Mouse (Mus musculus) neural tube, embryonic 11.5 days (tissue): ENCODE data around the gene Arhgef39. TPM values are rescaled to one million over a fixed set of nuclear protein-coding genes. Genes with fewer than 3 reads are reported as not detected.

Experiments
- ATAC-seq: fragments of 200-750 bp; cut with Nextera tagmentation; 2 replicates; pipeline ENCODE4 v1.8.0; 2017; ENCODE audit warnings: moderate number of reproducible peaks, mild to moderate bottlenecking, moderate TSS enrichment, moderate library complexity; ENCODE audit not compliant: insufficient read depth, low FRiP score, low TSS enrichment
- DNase-seq: peaks from one replicate; pipeline ENCODE4 v3.0.0-alpha.2; 2015; ENCODE audit warnings: low spot score
- H3K27ac ChIP-seq: fragments of 300-500 bp; sonication (generic); 2 replicates; pipeline ENCODE4 v1.5.1; 2014; ENCODE audit warnings: low read depth, mild to moderate bottlenecking, low read length
- H3K27me3 ChIP-seq: fragments of 300-500 bp; sonication (generic); 2 replicates; pipeline ENCODE4 v1.6.1; 2014; ENCODE audit warnings: mild to moderate bottlenecking, low read length, mixed read lengths; ENCODE audit not compliant: control insufficient read depth, insufficient read depth
- H3K36me3 ChIP-seq: fragments of 300-500 bp; sonication (generic); 2 replicates; pipeline ENCODE4 v1.6.1; 2014; ENCODE audit warnings: mild to moderate bottlenecking, low read length, moderate library complexity, mixed read lengths; ENCODE audit not compliant: control insufficient read depth, insufficient read depth
- H3K4me1 ChIP-seq: fragments of 300-500 bp; sonication (generic); 2 replicates; pipeline ENCODE4 v1.6.1; 2014; ENCODE audit warnings: low read length, mixed read lengths; ENCODE audit not compliant: control insufficient read depth, insufficient read depth
- H3K4me2 ChIP-seq: fragments of 300-500 bp; sonication (generic); 2 replicates; pipeline ENCODE4 v1.6.1; 2014; ENCODE audit warnings: low read depth, mild to moderate bottlenecking, moderate library complexity
- H3K4me3 ChIP-seq: fragments of 300-500 bp; sonication (generic); 2 replicates; pipeline ENCODE4 v1.5.1; 2014; ENCODE audit warnings: low read depth, low read length
- H3K9ac ChIP-seq: fragments of 300-500 bp; sonication (generic); 2 replicates; pipeline ENCODE4 v1.6.1; 2014; ENCODE audit warnings: mild to moderate bottlenecking, low read length
- H3K9me3 ChIP-seq: fragments of 300-500 bp; sonication (generic); 2 replicates; pipeline ENCODE4 v1.6.1; 2016; ENCODE audit warnings: low read length; ENCODE audit not compliant: control insufficient read depth
- WGBS: fragments of 180-500 bp; shearing (Covaris S2); extraction: QIAGEN DNeasy Blood & Tissue Kit; methylation state at CpG from one replicate; pipeline ENCODE4 v1.1.7; 2014; 5-methylcytosine and 5-hydroxymethylcytosine counted together
- polyA plus RNA-seq: library from polyadenylated mRNA; unstranded; fragments of >200 nt; fragmentation: Nextera tagmentation; extraction: Ambion mirVana; gene quantifications from 2 replicates; pipeline ENCODE4 v1.2.1, GENCODE M21; 2014

Gene Arhgef39
- polyA plus RNA-seq, 1 experiment from 2014 or later, result 36.7 TPM

- Histone ChIP-seq H3K4me2 (no peak overlapping the region), H3K27me3 (peaks cover 8% of the 10 kb centered on the region), H3K4me3 (no peak overlapping the region), H3K9ac (no peak overlapping the region), H3K36me3 (no peaks in the 10 kb centered on the region), H3K27ac (no peak overlapping the region), H3K9me3 (no peaks in the 10 kb centered on the region), H3K4me1 (peaks cover 9% of the 10 kb centered on the region)
- 87% methylated on average over 6 of the region's 6 CpGs for WGBS
- DNase-seq (no peak), ATAC-seq (no peak)
Observed at GRCm38 (mm10) chr4:43503506-43503905, 4.0 kb upstream of the Arhgef39 start.

DNA sequence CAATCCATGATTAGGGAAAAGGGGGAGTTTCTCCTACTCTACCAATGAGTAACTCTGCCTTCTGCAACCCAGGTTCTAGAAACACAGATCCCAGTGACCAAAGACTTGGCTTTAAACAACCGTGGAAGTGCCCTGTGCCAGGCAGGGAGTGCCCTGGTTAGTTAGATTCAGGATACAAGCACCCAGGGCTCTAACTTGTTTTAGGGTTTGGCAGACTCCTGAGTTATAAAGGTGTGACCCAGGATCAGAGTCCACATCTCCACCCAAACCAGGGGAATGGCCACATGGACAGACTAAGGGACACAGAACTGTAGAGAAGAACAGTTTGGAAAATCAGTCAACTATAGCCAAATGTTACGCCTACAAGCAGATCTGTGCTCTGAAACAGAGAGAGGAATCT, 3.5 kb upstream of the Arhgef39 start:
- no peak overlapping the region for H3K9ac ChIP-seq
- H3K27me3 ChIP-seq, result peaks cover 8% of the 10 kb centered on the region; the same call in 1 of the 2 replicates
- DNase-seq (no peak), ATAC-seq (no peak)
- WGBS, result 76% methylated on average over 2 of the region's 2 CpGs
- no peaks in the 10 kb centered on the region for H3K9me3 ChIP-seq
- no peaks in the 10 kb centered on the region for H3K36me3 ChIP-seq
- no peak overlapping the region for H3K27ac ChIP-seq
- H3K4me1 ChIP-seq, result peaks cover 9% of the 10 kb centered on the region
- no peak overlapping the region for H3K4me2 ChIP-seq
- no peak overlapping the region for H3K4me3 ChIP-seq

DNA sequence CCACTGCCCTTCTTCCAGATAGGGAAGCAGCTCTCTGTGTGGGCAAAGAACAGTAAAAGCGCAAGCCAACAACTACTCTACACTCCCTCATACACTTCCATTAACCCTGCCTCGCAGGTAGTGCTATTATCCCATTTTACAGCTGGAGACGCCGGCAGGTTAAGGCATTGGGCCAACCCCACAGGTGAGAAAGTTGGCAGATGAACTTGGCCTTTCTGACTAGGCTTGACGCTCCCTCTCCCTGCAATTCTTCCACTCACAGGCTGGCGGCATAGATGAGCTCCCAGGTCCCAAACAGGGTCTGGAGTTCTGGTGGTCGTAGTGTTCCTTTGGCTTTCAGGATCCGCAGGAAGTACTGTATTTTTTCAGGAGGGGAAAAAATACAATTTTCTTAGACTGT, 512 bp downstream of the Arhgef39 start:
- H3K4me2 ChIP-seq, result peak overlapping the region; percentile 78
- peak; percentile 68 for DNase-seq
- peak overlapping the region; percentile 71 for H3K9ac ChIP-seq
- no peaks in the 10 kb centered on the region for H3K9me3 ChIP-seq
- no peaks in the 10 kb centered on the region for H3K27me3 ChIP-seq
- H3K36me3 ChIP-seq, result no peaks in the 10 kb centered on the region
- ATAC-seq, result no peak
- H3K27ac ChIP-seq, result no peak overlapping the region
- peaks cover 15% of the 10 kb centered on the region for H3K4me1 ChIP-seq
- H3K4me3 ChIP-seq, result peak overlapping the region; percentile 67
- 12% methylated on average over 8 of the region's 8 CpGs for WGBS

- no peak for ATAC-seq
- peaks cover 18% of the 10 kb centered on the region for H3K4me1 ChIP-seq
- peak overlapping the region; percentile 67 for H3K4me3 ChIP-seq
- H3K9me3 ChIP-seq, result no peaks in the 10 kb centered on the region
- WGBS, result 74% methylated on average over 4 of the region's 4 CpGs
- H3K36me3 ChIP-seq, result no peaks in the 10 kb centered on the region
- no peaks in the 10 kb centered on the region for H3K27me3 ChIP-seq
- H3K27ac ChIP-seq, result no peak overlapping the region
- H3K4me2 ChIP-seq, result peak overlapping the region; percentile 78
- H3K9ac ChIP-seq, result no peak overlapping the region
- no peak for DNase-seq
Observed at GRCm38 (mm10) chr4:43497946-43498345, 1.5 kb downstream of the Arhgef39 start.

GRCm38 (mm10) chr4:43497405-43497804, 2.1 kb downstream of the Arhgef39 start:
- Histone ChIP-seq H3K4me3 (no peak overlapping the region), H3K27me3 (no peaks in the 10 kb centered on the region), H3K36me3 (no peaks in the 10 kb centered on the region), H3K9me3 (no peaks in the 10 kb centered on the region), H3K4me2 (no peak overlapping the region), H3K4me1 (peaks cover 18% of the 10 kb centered on the region), H3K27ac (no peak overlapping the region), H3K9ac (no peak overlapping the region)
- DNase-seq (no peak), ATAC-seq (no peak)
- 97% methylated on average over 8 of the region's 8 CpGs for WGBS

- H3K4me3 ChIP-seq, result no peak overlapping the region
- WGBS, result 72% methylated on average over 6 of the region's 6 CpGs
- H3K27me3 ChIP-seq, result no peaks in the 10 kb centered on the region
- H3K27ac ChIP-seq, result no peak overlapping the region
- no peak overlapping the region for H3K9ac ChIP-seq
- ATAC-seq (no peak), DNase-seq (no peak)
- H3K4me2 ChIP-seq, result no peak overlapping the region
- no peaks in the 10 kb centered on the region for H3K9me3 ChIP-seq
- H3K36me3 ChIP-seq, result no peaks in the 10 kb centered on the region
- peaks cover 18% of the 10 kb centered on the region for H3K4me1 ChIP-seq
Observed at GRCm38 (mm10) chr4:43496587-43496986, 2.9 kb downstream of the Arhgef39 start.

DNA sequence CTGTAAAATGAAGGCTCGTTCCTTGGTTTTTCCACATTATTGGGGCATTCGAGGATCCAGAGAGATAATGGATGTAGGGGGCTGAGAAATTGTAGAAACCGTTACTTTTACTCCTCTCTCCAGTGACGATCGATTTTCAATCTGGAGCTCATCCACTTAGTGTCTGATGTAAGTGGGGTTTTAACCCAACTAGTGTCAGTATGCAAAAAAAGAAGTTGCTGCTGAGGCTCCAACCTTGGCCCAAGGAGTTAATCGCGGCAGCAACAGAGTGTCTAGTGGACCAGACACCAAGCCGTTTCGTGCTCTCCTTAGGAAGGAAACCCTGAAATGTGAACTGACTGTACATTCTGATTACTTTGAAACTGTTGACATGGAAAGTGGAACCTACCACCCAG, 5.7 kb downstream of the Arhgef39 start:
- H3K27ac ChIP-seq, result peak overlapping the region; percentile 81; the same call in 1 of the 2 replicates
- no peaks in the 10 kb centered on the region for H3K27me3 ChIP-seq
- no peaks in the 10 kb centered on the region for H3K36me3 ChIP-seq
- H3K4me2 ChIP-seq, result peak overlapping the region; percentile 71
- ATAC-seq (no peak), DNase-seq (no peak)
- 13% methylated on average over 9 of the region's 9 CpGs for WGBS
- H3K9ac ChIP-seq, result peak overlapping the region; percentile 78
- H3K4me1 ChIP-seq, result peaks cover 16% of the 10 kb centered on the region
- H3K4me3 ChIP-seq, result peak overlapping the region; percentile 77
- no peaks in the 10 kb centered on the region for H3K9me3 ChIP-seq

DNA sequence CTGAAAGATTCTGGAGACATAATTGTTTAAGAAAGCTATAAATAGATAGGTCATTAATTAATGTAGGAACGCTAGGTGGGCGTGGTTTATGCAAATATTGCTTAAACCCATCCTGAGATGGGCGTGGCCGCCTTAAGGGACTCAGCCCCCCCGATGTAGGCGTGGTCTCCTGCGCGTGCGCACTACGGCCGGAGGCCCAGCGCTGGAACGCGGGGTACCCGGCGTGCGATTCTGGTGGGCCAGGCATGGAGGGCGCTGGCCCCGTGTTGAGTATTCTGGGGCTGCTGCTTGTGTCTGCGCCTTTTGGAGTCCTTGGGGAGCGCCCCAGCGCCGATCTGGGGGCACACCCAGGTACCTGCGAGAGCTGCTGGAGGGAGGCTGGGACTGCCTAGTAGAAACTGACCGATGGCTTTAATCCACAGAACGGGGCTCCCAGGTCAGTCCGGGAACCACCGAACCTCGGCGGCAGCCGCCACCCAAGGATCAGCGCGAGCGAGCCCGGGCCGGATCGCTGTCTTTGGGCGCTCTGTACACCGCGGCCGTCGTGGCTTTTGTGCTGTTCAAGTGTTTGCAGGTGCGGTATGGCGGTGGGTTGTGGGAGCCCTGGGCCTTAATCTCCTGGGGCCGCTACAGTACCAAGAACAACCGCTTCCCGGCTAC, 6.2 kb downstream of the Arhgef39 start:
- peak overlapping the region; percentile 71 for H3K4me2 ChIP-seq
- peaks cover 11% of the 10 kb centered on the region for H3K4me1 ChIP-seq
- DNase-seq, result peak; percentile 98
- peak overlapping the region; percentile 77 for H3K4me3 ChIP-seq
- H3K36me3 ChIP-seq, result no peaks in the 10 kb centered on the region
- WGBS, result under 1% methylated on average over 47 of the region's 47 CpGs
- peak; percentile 87 for ATAC-seq
- H3K27me3 ChIP-seq, result no peaks in the 10 kb centered on the region
- H3K27ac ChIP-seq, result peak overlapping the region; percentile 81
- H3K9me3 ChIP-seq, result no peaks in the 10 kb centered on the region
- peak overlapping the region; percentile 78 for H3K9ac ChIP-seq

GRCm38 (mm10) chr4:43492821-43493185, 6.7 kb downstream of the Arhgef39 start, which contains the start of gene Ccdc107:
Gene Ccdc107, plus strand, starts transcription at chr4:43492900.
- 0% methylated on average over 25 of the region's 25 CpGs for WGBS
- H3K27ac ChIP-seq, result peak within 1 kb of the TSS; percentile 81
- H3K4me1 ChIP-seq, result peaks cover 9% of the 10 kb centered on the region
- H3K4me2 ChIP-seq, result peak within 1 kb of the TSS; percentile 71
- DNase-seq (peak; percentile 94), ATAC-seq (peak; percentile 96)
- H3K27me3 ChIP-seq, result no peaks in the 10 kb centered on the region
- H3K9me3 ChIP-seq, result no peaks in the 10 kb centered on the region
- peak within 1 kb of the TSS; percentile 77 for H3K4me3 ChIP-seq
- no peaks in the 10 kb centered on the region for H3K36me3 ChIP-seq
- peak within 1 kb of the TSS; percentile 78 for H3K9ac ChIP-seq
